Mouse (Mus musculus): ENCODE results near the gene Ccdc141. TPM values are rescaled to one million over a fixed set of nuclear protein-coding genes. Genes with fewer than 3 reads are reported as not detected.
"Not testable (repeated sequence)": the region's sequence is repeated elsewhere in the genome, so short reads cannot be mapped to it uniquely, and the experiment has no call there.

The Ccdc141 gene
- total RNA-seq, 2 experiments from 2014 or later, result 16.8 to 18.3 TPM

DNA sequence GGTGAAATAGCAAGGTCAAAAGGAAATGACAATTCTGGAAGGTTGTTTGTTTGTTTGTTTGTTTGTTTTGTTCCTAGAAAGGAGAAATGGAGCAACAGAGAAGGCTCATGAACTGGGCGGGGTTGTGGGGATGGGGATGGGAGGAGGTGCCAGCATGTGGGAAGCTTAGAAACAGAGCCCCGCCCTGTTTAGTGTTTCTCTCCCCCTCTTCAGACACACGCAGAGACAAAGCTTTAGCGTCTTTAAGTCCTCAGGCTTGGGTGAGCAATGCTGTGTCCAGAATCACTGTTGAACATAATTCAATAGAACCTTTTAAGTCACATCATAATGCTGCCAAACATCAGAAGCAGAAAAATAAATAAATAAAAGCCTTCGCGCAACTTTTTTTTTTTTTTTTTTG lies 96.1 kb downstream of the Ccdc141 start:
- intact Hi-C loops (cut with DNase I), result no loop called here
- no peak for DNase-seq

DNA sequence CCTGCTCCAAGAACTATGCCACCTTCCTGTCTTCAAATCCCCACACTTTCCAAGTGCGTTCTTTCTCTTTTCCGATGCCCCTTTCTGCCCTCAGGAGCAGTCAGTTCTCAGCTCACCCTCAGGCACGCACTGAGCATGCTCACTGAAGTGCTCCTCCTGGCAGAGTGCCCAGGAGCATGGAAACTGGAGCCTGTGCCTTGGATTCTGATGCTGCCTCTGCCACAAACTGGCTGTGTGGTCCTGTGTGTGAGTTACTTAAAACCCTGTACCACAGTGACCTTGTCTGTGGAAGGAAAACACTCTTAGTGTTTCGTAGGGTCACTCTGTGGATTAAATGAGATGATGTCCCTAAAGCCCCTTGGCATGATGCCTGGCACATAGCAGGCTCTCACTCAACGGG lies 96.5 kb downstream of the Ccdc141 start:
- intact Hi-C loops (cut with DNase I), result no loop called here
- peak; percentile 29 for DNase-seq

- peak; percentile 64 for DNase-seq
- intact Hi-C loops (cut with DNase I), result no loop called here
Observed at GRCm38 (mm10) chr2:77065294-77065693, 105.1 kb downstream of the Ccdc141 start.

GRCm38 (mm10) chr2:77061871-77062270 lies 108.6 kb downstream of the Ccdc141 start:
- DNase-seq, result peak; percentile 43
- intact Hi-C loops (cut with DNase I), result loop anchor here (5.0 kb wide), 1 partner anchor 280 kb away; no protein-coding TSS in a partner anchor

DNA sequence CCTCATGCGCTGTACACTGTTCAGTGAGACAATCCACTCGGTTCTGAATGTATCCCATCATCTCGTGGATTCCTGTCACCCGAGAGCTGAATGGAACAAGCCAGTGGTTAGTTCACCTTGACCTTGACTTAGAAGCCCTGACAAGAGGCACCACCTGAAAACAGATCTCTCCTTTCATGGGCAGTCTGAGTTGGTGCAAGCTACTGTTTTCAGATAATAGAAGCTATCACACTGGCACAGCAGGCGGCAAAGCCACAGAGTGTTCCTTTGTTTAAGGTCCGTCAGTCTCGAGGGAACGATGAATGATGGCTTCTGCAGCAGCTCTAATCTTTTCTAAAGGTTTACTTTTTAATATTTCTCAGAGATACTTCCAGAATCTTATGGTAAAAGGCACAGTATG lies 110.8 kb downstream of the Ccdc141 start:
- intact Hi-C loops (cut with DNase I), result no loop called here

DNA sequence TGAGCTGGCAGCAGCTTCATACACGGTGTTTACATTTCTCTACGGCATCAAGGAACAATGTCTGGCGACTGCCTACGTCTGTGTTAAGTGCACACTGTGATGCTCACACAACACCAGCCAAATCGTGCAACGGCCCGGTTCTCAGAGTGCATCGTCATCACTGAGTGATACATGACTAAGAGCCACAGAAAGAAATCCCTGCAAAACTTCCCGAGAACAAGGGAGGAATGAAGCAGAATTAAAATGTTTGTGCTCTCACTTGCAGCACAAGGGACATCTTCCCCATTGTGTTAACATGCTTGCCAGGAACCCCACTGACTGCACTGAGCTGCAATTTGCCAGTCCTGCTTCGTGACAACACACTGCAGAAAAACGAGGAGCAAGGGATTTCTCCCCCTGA lies 114.1 kb downstream of the Ccdc141 start:
- intact Hi-C loops (cut with DNase I), result no loop called here
- peak; percentile 62 for DNase-seq

More for the DNA sequence above, 110.8 kb downstream of the Ccdc141 start:
- DNase-seq, result no peak

- intact Hi-C loops (cut with DNase I), result no loop called here
- no peak for DNase-seq
Observed at GRCm38 (mm10) chr2:77042912-77043311, 127.5 kb downstream of the Ccdc141 start.

- intact Hi-C loops (cut with DNase I), result no loop called here
- no peak for DNase-seq
Observed at GRCm38 (mm10) chr2:77039683-77040082, 130.8 kb downstream of the Ccdc141 start.

- DNase-seq, result no peak
- intact Hi-C loops (cut with DNase I), result no loop called here
Observed at GRCm38 (mm10) chr2:77039281-77039680, 131.2 kb downstream of the Ccdc141 start.

DNA sequence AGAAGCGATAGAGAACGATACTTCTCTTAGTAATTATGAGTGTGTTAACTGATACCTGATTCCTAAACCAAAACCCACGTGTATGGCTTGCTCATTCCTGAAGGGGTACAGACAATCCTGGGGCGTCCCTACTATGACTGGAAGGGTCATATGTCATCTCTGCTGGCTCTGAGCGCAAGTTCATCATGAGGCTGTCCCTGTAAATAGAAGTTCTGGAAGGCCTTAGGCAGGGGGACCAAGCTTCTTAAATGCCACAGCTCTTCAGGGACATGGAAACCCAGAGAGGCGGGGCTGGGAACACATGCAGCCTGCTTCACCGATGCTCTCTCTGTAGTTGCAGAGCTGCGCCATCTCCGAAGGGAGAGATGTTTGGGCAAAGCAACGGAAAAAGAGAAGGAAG lies 133.2 kb downstream of the Ccdc141 start:
- DNase-seq, result no peak
- intact Hi-C loops (cut with DNase I), result no loop called here

DNA sequence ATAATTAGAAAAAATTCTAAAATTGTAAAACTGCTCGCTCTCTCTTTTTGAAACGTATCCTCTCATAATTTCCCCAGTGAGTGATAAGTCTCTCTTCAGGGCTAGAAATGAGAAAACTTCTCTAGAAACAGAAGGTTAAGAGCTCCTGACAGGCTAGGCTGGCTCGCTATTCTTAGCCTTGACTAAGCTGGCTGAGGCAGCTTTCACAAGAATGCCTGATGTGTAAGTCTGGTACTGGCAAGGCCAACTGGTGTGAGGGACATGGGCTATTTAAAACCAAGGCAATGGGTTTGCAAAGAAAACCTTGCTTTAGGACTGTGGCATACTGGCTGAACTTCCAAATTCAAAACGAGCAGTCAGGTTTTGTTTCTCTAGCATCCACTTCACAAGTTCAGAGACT lies 136.3 kb downstream of the Ccdc141 start:
- intact Hi-C loops (cut with DNase I), result no loop called here
- DNase-seq, result no peak

DNA sequence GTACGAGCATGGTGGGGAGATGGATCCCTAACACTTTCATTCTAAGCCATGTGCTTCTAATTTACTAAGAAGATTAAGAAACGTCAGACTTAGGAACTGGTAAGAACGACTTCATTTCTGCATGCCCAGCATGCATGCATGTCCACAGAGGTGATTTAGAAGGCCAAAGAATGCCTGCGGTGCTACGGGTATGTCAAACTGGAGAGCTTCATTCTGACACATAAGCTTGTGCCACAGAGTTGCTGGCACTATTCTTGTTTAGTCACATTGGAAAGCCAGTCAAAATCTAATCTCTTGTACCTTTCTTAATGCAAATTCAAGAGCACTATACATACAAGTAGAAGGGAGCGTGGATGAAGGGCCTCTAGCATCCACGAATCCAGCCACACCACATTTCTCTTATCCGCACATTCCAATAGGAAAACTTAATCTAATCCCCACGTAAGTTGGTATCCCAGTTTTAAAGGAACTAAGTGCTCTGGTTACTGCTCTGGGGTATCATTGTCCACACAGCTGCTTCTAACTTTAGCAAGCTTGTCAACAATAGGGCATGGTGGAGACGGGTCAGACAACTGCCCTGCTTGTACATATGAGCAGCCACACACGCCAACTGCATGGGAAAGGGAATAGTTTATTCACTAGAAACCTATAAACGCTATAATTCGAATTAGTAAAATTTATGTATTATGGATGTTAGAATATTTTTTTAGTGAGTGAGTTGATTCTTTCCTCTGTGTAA lies 136.9 kb downstream of the Ccdc141 start:
- no peak for DNase-seq
- intact Hi-C loops (cut with DNase I), result no loop called here

DNA sequence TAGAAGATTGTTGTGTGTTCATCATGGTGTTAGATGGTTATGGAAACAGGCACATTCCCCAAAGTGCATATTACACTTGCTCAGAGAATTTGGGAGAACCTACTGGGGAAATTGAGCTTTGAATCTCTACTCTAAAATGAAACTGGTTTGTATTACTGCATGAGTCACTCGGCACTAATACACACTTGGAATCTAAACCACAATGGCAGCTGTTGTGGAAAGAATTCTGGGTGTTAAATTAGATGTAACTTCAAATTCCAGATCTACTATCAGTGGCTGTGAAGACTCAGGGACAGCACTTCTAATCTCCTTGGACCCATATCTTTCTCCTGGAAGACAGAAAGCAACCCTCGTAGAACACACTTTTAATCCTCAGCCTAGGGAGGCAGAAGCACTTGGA lies 149.8 kb downstream of the Ccdc141 start:
- no peak for DNase-seq
- intact Hi-C loops (cut with DNase I), result no loop called here

DNA sequence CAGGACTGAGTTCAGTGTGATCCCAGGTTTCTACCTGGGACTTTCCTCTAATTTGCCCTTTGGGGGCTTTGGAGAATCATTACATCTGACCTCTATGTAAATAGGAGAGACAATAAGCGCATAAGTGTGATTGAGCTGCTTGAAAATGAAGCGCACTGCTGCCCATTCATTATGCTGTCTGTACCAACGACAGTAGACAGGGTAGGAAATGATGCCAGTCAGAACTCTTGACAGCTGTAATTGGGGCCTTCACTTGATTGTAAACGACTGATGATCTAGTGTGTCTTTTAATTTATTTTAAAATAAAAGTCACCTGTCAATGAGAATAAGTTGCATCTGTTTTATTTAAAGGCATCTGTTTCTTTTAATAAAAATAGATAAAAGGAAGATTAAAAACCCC lies 152.7 kb downstream of the Ccdc141 start:
- DNase-seq, result no peak
- intact Hi-C loops (cut with DNase I), result no loop called here

GRCm38 (mm10) chr2:77013449-77013848 lies 157.0 kb downstream of the Ccdc141 start:
- DNase-seq; intact Hi-C loops (cut with DNase I): not testable (repeated sequence)

GRCm38 (mm10) chr2:77011981-77012380 lies 158.5 kb downstream of the Ccdc141 start:
- intact Hi-C loops (cut with DNase I), result no loop called here
- no peak for DNase-seq

GRCm38 (mm10) chr2:77007015-77007414 lies 163.4 kb downstream of the Ccdc141 start:
- intact Hi-C loops (cut with DNase I), result no loop called here
- no peak for DNase-seq

DNA sequence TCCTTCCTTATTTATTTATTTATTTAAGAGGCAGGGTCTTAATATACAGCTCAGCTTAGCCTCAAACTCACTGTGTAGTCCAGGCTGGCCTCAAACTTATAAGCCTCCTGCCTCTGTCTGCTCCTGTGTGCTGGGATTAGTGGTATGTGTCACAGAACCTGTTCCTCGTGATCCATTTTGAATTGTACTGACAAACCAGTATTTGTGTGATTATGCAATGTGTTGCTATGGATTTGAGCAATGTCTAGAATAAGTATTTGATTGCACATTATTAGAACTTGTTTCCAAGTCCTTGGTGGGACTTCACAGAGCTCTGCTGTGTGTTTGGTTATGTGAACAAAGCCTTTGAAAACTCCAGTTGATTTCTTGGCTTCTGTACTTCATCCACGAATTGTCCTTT lies 167.3 kb downstream of the Ccdc141 start:
- intact Hi-C loops (cut with DNase I), result no loop called here
- no peak for DNase-seq

GRCm38 (mm10) chr2:76998351-76998750 lies 172.1 kb downstream of the Ccdc141 start:
- intact Hi-C loops (cut with DNase I), result no loop called here
- DNase-seq, result no peak

DNA sequence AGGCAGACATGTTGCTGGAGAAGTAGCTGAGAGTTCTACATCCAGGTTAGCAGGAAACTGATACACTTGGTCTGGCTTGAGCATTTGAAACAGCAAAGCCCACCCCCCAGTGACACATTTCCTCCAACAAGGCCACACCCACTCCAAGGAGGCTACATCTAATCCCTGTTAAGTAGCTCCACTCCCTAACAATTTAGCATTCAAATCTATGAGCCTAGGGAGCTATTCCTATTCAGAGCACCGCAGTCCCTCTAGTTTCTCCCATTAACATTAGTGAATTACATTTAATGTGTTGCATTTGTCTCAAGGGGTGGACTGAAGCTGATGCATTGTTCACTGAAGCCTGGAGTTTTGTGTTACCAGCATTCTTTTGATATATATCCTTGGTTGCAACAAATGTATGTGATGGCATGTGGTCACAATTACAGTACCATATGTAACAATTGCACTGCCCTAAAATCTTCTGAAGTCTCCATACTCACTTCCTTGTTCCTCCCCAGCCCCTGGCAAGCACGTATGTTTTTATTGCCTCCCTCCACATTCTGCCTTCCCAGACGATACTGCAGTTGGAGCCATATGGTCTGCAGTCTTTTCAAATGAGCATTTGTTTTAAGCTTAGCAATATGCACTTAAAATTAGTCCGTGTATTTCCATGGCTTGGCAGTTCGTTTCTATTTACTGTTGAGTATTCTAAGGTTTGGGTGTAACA lies 177.8 kb downstream of the Ccdc141 start:
- intact Hi-C loops (cut with DNase I), result no loop called here
- DNase-seq, result no peak

DNA sequence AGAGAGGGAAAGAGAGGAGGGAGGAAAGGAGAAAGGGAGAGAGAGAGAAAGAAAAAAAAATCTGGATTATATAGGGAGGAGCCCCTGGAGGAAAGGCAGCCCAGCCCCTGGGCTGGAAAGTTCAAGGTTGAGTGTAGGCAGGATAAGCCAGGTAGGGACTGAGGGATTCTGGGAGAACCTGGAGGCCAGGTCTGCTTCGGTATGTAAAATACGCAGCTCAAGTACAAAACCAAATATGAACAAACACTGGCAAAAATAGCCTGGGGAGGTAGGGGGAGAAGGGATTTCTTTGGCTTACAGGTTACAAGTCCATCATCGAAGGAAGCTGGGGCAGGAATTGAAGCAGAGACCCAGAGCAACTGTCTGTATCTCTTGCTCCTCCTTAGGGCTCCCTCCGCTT lies 183.1 kb downstream of the Ccdc141 start:
- intact Hi-C loops (cut with DNase I), result no loop called here
- no peak for DNase-seq

- intact Hi-C loops (cut with DNase I), result no loop called here
- DNase-seq, result no peak
Observed at GRCm38 (mm10) chr2:76984384-76984783, 186.1 kb downstream of the Ccdc141 start.
